ENCODE assay signal across 11 mouse cellular contexts in the genomic region with DNA sequence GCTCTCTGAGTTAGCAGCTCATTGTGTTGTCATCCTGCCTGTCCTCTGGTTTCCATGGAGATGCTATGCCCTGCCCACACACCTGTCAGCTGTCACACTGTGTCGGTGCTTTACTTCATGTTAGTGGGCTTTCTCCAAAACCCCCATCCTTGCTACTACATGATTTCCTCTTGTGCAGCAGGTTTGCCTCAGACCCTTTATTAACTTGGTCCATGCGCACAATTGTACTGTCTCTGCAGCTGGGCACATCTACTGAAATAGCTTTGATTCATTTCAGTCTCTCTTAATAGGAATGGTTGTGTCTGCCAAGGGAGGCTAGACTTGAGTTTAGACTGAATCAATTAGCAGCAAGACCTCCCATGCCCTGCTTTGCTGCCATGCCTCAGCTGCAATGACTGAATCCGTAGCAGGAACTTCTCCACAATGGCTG.
A peak's percentile ranks its signal among the peaks of the same experiment; 100 is the strongest.
DNase-seq lines count a peak whose midpoint lies in the region; ATAC-seq and TF ChIP-seq lines count a peak whose summit lies in the region.
"Had no signal": no experiment of that assay in that cellular context is flagged by ENCODE, and none has a peak within 500 bp of the region (broad histone marks: within the 10 kb centered on the region; RNA-seq: fewer than 3 reads in every experiment).

No protein-coding gene starts in this region.

- no peaks in the 10 kb centered on the region for H3K36me3 ChIP-seq in hindbrain, embryonic 16.5 days (ENCODE audit: control insufficient read depth, insufficient read depth, low read length)
- no peaks in the 10 kb centered on the region for H3K36me3 ChIP-seq in myocyte (ENCODE audit: control insufficient read depth, insufficient read depth)
- H3K36me3 ChIP-seq in kidney, embryonic 14.5 days (ENCODE audit: control insufficient read depth, insufficient read depth, low read length), result no peaks in the 10 kb centered on the region
- H3K36me3 ChIP-seq: neural tube, embryonic 12.5 days had no signal

- peak; percentile 86 for ATAC-seq in hindbrain, embryonic 16.5 days
- no peak for ATAC-seq in kidney, embryonic 14.5 days (ENCODE audit: low FRiP score, low TSS enrichment)

- DNase-seq in layer of hippocampus, adult 18-20 months (ENCODE audit: low spot score in 2 of 2), result peak; percentile 22 to 45
- no peak for DNase-seq in layer of hippocampus, adult 9-10 months (ENCODE audit: low spot score)
- peak; percentile 32 for DNase-seq in brain, adult 2 months (ENCODE audit: low read depth, low spot score)
- no peak for DNase-seq in testis, postnatal 14 days (ENCODE audit: low spot score)
- DNase-seq in kidney, adult 9 months, result no peak
- DNase-seq: heart, postnatal 10 days; lung, embryonic 14.5 days had no signal

- H3K4me3 ChIP-seq in hindbrain, embryonic 16.5 days (ENCODE audit: low read length), result no peak overlapping the region
- no peak overlapping the region for H3K4me3 ChIP-seq in myocyte
- no peak overlapping the region for H3K4me3 ChIP-seq in kidney, embryonic 14.5 days (ENCODE audit: low read length)
- H3K4me3 ChIP-seq: neural tube, embryonic 12.5 days had no signal

- no peaks in the 10 kb centered on the region for H3K27me3 ChIP-seq in hindbrain, embryonic 16.5 days (replicated peaks; ENCODE audit: control insufficient read depth, insufficient read depth, low read length)
- no peaks in the 10 kb centered on the region for H3K27me3 ChIP-seq in myocyte (ENCODE audit: control insufficient read depth, insufficient read depth, insufficient read length)
- no peaks in the 10 kb centered on the region for H3K27me3 ChIP-seq in kidney, embryonic 14.5 days (ENCODE audit: control insufficient read depth, insufficient read depth, low read length)
- H3K27me3 ChIP-seq: neural tube, embryonic 12.5 days had no signal

- H3K9me3 ChIP-seq in hindbrain, embryonic 16.5 days (ENCODE audit: control insufficient read depth, low read length), result no peaks in the 10 kb centered on the region
- no peaks in the 10 kb centered on the region for H3K9me3 ChIP-seq in kidney, embryonic 14.5 days (ENCODE audit: control insufficient read depth, low read length)
- H3K9me3 ChIP-seq: neural tube, embryonic 12.5 days had no signal

- 32% methylated on average over 3 of the region's 3 CpGs for WGBS in hindbrain, embryonic 16.5 days
- WGBS in kidney, embryonic 14.5 days, result 57% methylated on average over 3 of the region's 3 CpGs

- H3K4me2 ChIP-seq in hindbrain, embryonic 16.5 days (ENCODE audit: low read length), result no peak overlapping the region
- no peak overlapping the region for H3K4me2 ChIP-seq in myocyte (ENCODE audit: low read depth)
- no peak overlapping the region for H3K4me2 ChIP-seq in kidney, embryonic 14.5 days (replicated peaks; ENCODE audit: low read depth, low read length)
- H3K4me2 ChIP-seq: lung, embryonic 14.5 days; neural tube, embryonic 12.5 days had no signal

- H3K79me2 ChIP-seq in myocyte (ENCODE audit: control insufficient read depth, insufficient read depth), result no peaks in the 10 kb centered on the region

- H3K9ac ChIP-seq in hindbrain, embryonic 16.5 days (ENCODE audit: low read depth, low read length), result no peak overlapping the region
- no peak overlapping the region for H3K9ac ChIP-seq in kidney, embryonic 14.5 days (ENCODE audit: low read depth, low read length)
- H3K9ac ChIP-seq: lung, embryonic 14.5 days; neural tube, embryonic 12.5 days had no signal

- no peaks in the 10 kb centered on the region; the same call in 1 of the 2 replicates for H3K4me1 ChIP-seq in hindbrain, embryonic 16.5 days (ENCODE audit: control insufficient read depth, insufficient read depth, low read depth, low read length)
- H3K4me1 ChIP-seq in kidney, embryonic 14.5 days (ENCODE audit: control insufficient read depth, insufficient read depth, low read length), result no peaks in the 10 kb centered on the region

- TF ChIP-seq POLR2A in myocyte (IDR thresholded peaks at IDR 0.05; ENCODE audit: insufficient read length, low read depth), result no peak

- no peak overlapping the region for H3ac ChIP-seq in myocyte (ENCODE audit: control insufficient read depth, insufficient read length)

- no peak overlapping the region for H3K27ac ChIP-seq in hindbrain, embryonic 16.5 days (ENCODE audit: low read depth, low read length)
- H3K27ac ChIP-seq in kidney, embryonic 14.5 days (ENCODE audit: low read depth, low read length), result no peak overlapping the region
- H3K27ac ChIP-seq: neural tube, embryonic 12.5 days had no signal

TF ChIP-seq in myocyte, 11 proteins besides CTCF, POLR2A, EP300 and RAD21:
- TF ChIP-seq SRF (IDR thresholded peaks at IDR 0.05; ENCODE audit: control insufficient read depth, insufficient read length, low read depth) (no peak), MYOD1 (IDR thresholded peaks at IDR 0.05; ENCODE audit: control insufficient read depth in 1 of 3, insufficient read length in 2 of 3, low read depth in 2 of 3) (peak in 2 of 3 experiments; percentile 68 to 70)

Comparison
In these comparisons a context has a peak if more than half of its experiments do, and no peak if none do; other contexts are left out.
1. DNase-seq: peak in layer of hippocampus, adult 18-20 months (2 of 2) and brain, adult 2 months (single experiment); none in layer of hippocampus, adult 9-10 months (single experiment), testis, postnatal 14 days (single experiment) and kidney, adult 9 months (single experiment).